10 mouse cellular contexts compared by ENCODE assay signal in the genomic region with DNA sequence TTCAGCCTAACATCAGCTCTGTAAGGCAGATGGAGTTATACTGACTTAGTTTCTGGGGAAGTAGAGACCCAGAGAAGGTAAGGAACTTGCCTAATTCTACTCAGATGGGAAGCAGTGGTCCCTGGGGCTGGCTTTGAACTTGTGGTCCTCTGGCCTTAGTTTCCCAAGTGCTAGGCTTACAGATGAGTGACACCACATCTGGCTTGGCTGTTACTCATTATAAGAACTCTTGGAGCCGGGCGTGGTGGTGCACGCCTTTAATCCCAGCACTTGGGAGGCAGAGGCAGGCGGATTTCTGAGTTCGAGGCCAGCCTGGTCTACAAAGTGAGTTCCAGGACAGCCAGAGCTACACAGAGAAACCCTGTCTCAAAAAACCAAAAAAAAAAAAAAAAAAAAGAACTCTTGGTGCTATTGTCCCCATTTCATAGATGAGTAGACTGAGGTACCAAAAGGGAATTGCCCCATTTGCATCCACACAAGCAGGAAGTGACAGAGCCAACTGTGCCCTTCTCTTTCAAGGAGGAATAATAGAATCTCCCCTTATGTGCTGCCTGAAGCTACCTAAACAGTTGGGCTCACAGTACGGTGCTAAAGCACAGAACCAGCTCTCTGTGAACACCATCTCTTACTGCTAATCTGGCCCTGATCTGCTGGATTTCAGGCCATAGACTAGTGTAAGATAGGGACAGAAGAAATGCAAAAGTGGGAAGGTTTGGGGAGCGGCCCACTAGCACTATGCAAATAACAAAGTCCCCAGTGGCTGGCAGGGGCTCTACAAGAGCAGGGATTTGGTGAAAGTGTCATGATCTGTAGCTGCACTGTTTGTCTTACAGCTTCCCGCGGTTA. TPM values are rescaled to one million over a fixed set of nuclear protein-coding genes. Genes with fewer than 3 reads are reported as not detected.
A peak's percentile ranks its signal among the peaks of the same experiment; 100 is the strongest.
DNase-seq lines count a peak whose midpoint lies in the region; ATAC-seq lines count a peak whose summit lies in the region.
"Had no signal": no experiment of that assay in that cellular context is flagged by ENCODE, and none has a peak within 500 bp of the region (broad histone marks: within the 10 kb centered on the region; RNA-seq: fewer than 3 reads in every experiment).

No protein-coding gene starts in this region.

- no peaks in the 10 kb centered on the region; the same call in 1 of the 2 replicates for H3K27me3 ChIP-seq in heart, embryonic 13.5 days (replicated peaks)
- no peaks in the 10 kb centered on the region for H3K27me3 ChIP-seq in midbrain, embryonic 11.5 days (ENCODE audit: control insufficient read depth, insufficient read depth, low read length)
- no peaks in the 10 kb centered on the region for H3K27me3 ChIP-seq in midbrain, embryonic 14.5 days (ENCODE audit: control insufficient read depth, insufficient read depth, low read length)
- no peaks in the 10 kb centered on the region for H3K27me3 ChIP-seq in limb, embryonic 15.5 days
- no peaks in the 10 kb centered on the region for H3K27me3 ChIP-seq in stomach, embryonic 16.5 days (ENCODE audit: control insufficient read depth, insufficient read depth, low read length)

- no peaks in the 10 kb centered on the region for H3K9me3 ChIP-seq in heart, embryonic 13.5 days
- H3K9me3 ChIP-seq in midbrain, embryonic 11.5 days (ENCODE audit: control insufficient read depth, low read length), result no peaks in the 10 kb centered on the region
- H3K9me3 ChIP-seq in midbrain, embryonic 14.5 days (ENCODE audit: control insufficient read depth, low read length), result no peaks in the 10 kb centered on the region
- no peaks in the 10 kb centered on the region for H3K9me3 ChIP-seq in limb, embryonic 15.5 days
- no peaks in the 10 kb centered on the region for H3K9me3 ChIP-seq in stomach, embryonic 16.5 days (replicated peaks; ENCODE audit: control insufficient read depth, low read length)

- 0 out of 2 replicates have a peak overlapping the region, but pooled peaks have one; percentile 8 for H3K4me3 ChIP-seq in heart, embryonic 13.5 days
- H3K4me3 ChIP-seq in midbrain, embryonic 11.5 days (ENCODE audit: low read depth, low read length), result no peak overlapping the region
- H3K4me3 ChIP-seq in midbrain, embryonic 14.5 days (replicated peaks; ENCODE audit: low read depth, low read length), result no peak overlapping the region
- peak overlapping the region; percentile 10; the same call in 1 of the 2 replicates for H3K4me3 ChIP-seq in limb, embryonic 15.5 days
- H3K4me3 ChIP-seq in stomach, embryonic 16.5 days (replicated peaks; ENCODE audit: low read length), result peak overlapping the region; percentile 9

- intact Hi-C loops in heart, postnatal 14 days (cut with DNase I), result no loop called here

- no peak overlapping the region for H3K27ac ChIP-seq in heart, embryonic 13.5 days (replicated peaks)
- no peak overlapping the region for H3K27ac ChIP-seq in midbrain, embryonic 11.5 days (ENCODE audit: low read depth, low read length)
- H3K27ac ChIP-seq in midbrain, embryonic 14.5 days (replicated peaks; ENCODE audit: low read depth, low read length), result no peak overlapping the region
- H3K27ac ChIP-seq in limb, embryonic 15.5 days, result no peak overlapping the region
- H3K27ac ChIP-seq in stomach, embryonic 16.5 days (ENCODE audit: low read length), result peak overlapping the region; percentile 77

- H3K9ac ChIP-seq in heart, embryonic 13.5 days, result peak overlapping the region; percentile 30; the same call in 1 of the 2 replicates
- H3K9ac ChIP-seq in midbrain, embryonic 11.5 days (ENCODE audit: low read length), result no peak overlapping the region; the same call in 1 of the 2 replicates
- H3K9ac ChIP-seq in midbrain, embryonic 14.5 days (replicated peaks; ENCODE audit: low read length), result no peak overlapping the region
- H3K9ac ChIP-seq in limb, embryonic 15.5 days, result no peak overlapping the region
- peak overlapping the region; percentile 33 for H3K9ac ChIP-seq in stomach, embryonic 16.5 days (ENCODE audit: low read length)

- WGBS in heart, embryonic 13.5 days, result 58% methylated on average over 7 of the region's 9 CpGs
- WGBS in midbrain, embryonic 11.5 days, result 65% methylated on average over 8 of the region's 9 CpGs
- WGBS in midbrain, embryonic 14.5 days, result 69% methylated on average over 9 of the region's 9 CpGs
- 66% methylated on average over 9 of the region's 9 CpGs for WGBS in limb, embryonic 15.5 days
- WGBS in stomach, embryonic 16.5 days, result 63% methylated on average over 8 of the region's 9 CpGs

- H3K4me1 ChIP-seq in heart, embryonic 13.5 days, result peaks cover 8% of the 10 kb centered on the region
- H3K4me1 ChIP-seq in midbrain, embryonic 11.5 days (ENCODE audit: control insufficient read depth, insufficient read depth, low read length), result peaks cover 9% of the 10 kb centered on the region
- peaks cover 4% of the 10 kb centered on the region for H3K4me1 ChIP-seq in midbrain, embryonic 14.5 days (ENCODE audit: control insufficient read depth, insufficient read depth, low read length)
- peaks cover 13% of the 10 kb centered on the region for H3K4me1 ChIP-seq in limb, embryonic 15.5 days
- peaks cover 4% of the 10 kb centered on the region for H3K4me1 ChIP-seq in stomach, embryonic 16.5 days (ENCODE audit: control insufficient read depth, insufficient read depth, low read length)

- H3K36me3 ChIP-seq in heart, embryonic 13.5 days, result no peaks in the 10 kb centered on the region
- H3K36me3 ChIP-seq in midbrain, embryonic 11.5 days (ENCODE audit: control insufficient read depth, insufficient read depth, low read length), result no peaks in the 10 kb centered on the region
- H3K36me3 ChIP-seq in midbrain, embryonic 14.5 days (ENCODE audit: control insufficient read depth, insufficient read depth, low read length), result no peaks in the 10 kb centered on the region
- H3K36me3 ChIP-seq in limb, embryonic 15.5 days, result no peaks in the 10 kb centered on the region
- H3K36me3 ChIP-seq in stomach, embryonic 16.5 days (ENCODE audit: control insufficient read depth, insufficient read depth, low read length), result no peaks in the 10 kb centered on the region

- H3K4me2 ChIP-seq in heart, embryonic 13.5 days, result peak overlapping the region; percentile 50
- no peak overlapping the region for H3K4me2 ChIP-seq in midbrain, embryonic 11.5 days
- H3K4me2 ChIP-seq in midbrain, embryonic 14.5 days (ENCODE audit: low read length), result no peak overlapping the region
- peak overlapping the region; percentile 22 for H3K4me2 ChIP-seq in limb, embryonic 15.5 days
- peak overlapping the region; percentile 46 for H3K4me2 ChIP-seq in stomach, embryonic 16.5 days (ENCODE audit: low read depth, low read length)

- DNase-seq in heart, postnatal 14 days, result no peak
- peak; percentile 87 for DNase-seq in midbrain, embryonic 11.5 days (ENCODE audit: low spot score, missing footprints)
- DNase-seq in midbrain, embryonic 14.5 days, result no peak
- no peak for DNase-seq in right cerebral cortex, adult 18-20 months
- DNase-seq: adrenal gland, postnatal 25 days; layer of hippocampus, postnatal 36 days had no signal

- ATAC-seq in heart, embryonic 13.5 days (ENCODE audit: extremely low read depth, insufficient number of reproducible peaks, low FRiP score, low TSS enrichment), result no peak
- ATAC-seq in midbrain, embryonic 11.5 days (ENCODE audit: low FRiP score), result no peak
- ATAC-seq in midbrain, embryonic 14.5 days (ENCODE audit: low FRiP score, low TSS enrichment), result no peak
- no peak for ATAC-seq in limb, embryonic 15.5 days (ENCODE audit: insufficient number of reproducible peaks, low FRiP score, low TSS enrichment, low read depth)
- 0 out of 2 replicates have a peak, but pooled peaks have one; percentile 1 for ATAC-seq in stomach, embryonic 16.5 days (ENCODE audit: insufficient read depth, low FRiP score)
- no peak for ATAC-seq in megakaryocyte, adult 5-6 weeks (ENCODE audit: poor library complexity, severe bottlenecking)

RNA-seq across cellular contexts. Expression of a gene that starts 0.6 kb away (rescaled TPM):
- 0.11 and 0.23 TPM in 2 replicates for polyA plus RNA-seq in heart, embryonic 13.5 days (2015; fragmentation: Nextera tagmentation; extraction: Ambion mirVana)
- under 1 TPM; 0.05 TPM for total RNA-seq in heart, postnatal 14 days (2021)
- polyA plus RNA-seq in midbrain, embryonic 11.5 days (2014; fragmentation: Nextera tagmentation; extraction: Ambion mirVana), result 0.03 and 0.44 TPM in 2 replicates
- polyA plus RNA-seq in midbrain, embryonic 14.5 days (2014; fragmentation: Nextera tagmentation; extraction: Ambion mirVana), result 0.12 and 0.24 TPM in 2 replicates
- 0.29 and 0.35 TPM in 2 replicates for polyA plus RNA-seq in limb, embryonic 15.5 days (2015; fragmentation: Nextera tagmentation; extraction: Ambion mirVana)
- polyA plus RNA-seq in stomach, embryonic 16.5 days (2015; fragmentation: Nextera tagmentation; extraction: Ambion mirVana), result 1.6 and 2.7 TPM in 2 replicates
- not detected in 2 replicates for total RNA-seq in megakaryocyte, adult 5-6 weeks (2015)
- not detected in 2 replicates for total RNA-seq in megakaryocyte, adult 5-6 weeks (2017)

RNA-seq across cellular contexts. Expression of a gene that starts 4.0 kb away (rescaled TPM):
- polyA plus RNA-seq in heart, embryonic 13.5 days (2015; fragmentation: Nextera tagmentation; extraction: Ambion mirVana), result 37.7 and 39.2 TPM in 2 replicates
- 10 to 100 TPM; 68.0 to 68.6 TPM for total RNA-seq in heart, postnatal 14 days (2021)
- 13.9 and 14.1 TPM in 2 replicates for polyA plus RNA-seq in midbrain, embryonic 11.5 days (2014; fragmentation: Nextera tagmentation; extraction: Ambion mirVana)
- polyA plus RNA-seq in midbrain, embryonic 14.5 days (2014; fragmentation: Nextera tagmentation; extraction: Ambion mirVana), result 28.6 and 32.6 TPM in 2 replicates
- 32.4 and 35.3 TPM in 2 replicates for polyA plus RNA-seq in limb, embryonic 15.5 days (2015; fragmentation: Nextera tagmentation; extraction: Ambion mirVana)
- polyA plus RNA-seq in stomach, embryonic 16.5 days (2015; fragmentation: Nextera tagmentation; extraction: Ambion mirVana), result 46.5 and 47.2 TPM in 2 replicates
- 11.9 and 12.5 TPM in 2 replicates for total RNA-seq in megakaryocyte, adult 5-6 weeks (2015)
- total RNA-seq in megakaryocyte, adult 5-6 weeks (2017), result 15.4 and 16.9 TPM in 2 replicates

Comparison
In these comparisons a context has a peak if more than half of its experiments do, and no peak if none do; other contexts are left out.
1. H3K4me2 ChIP-seq: peak in heart, embryonic 13.5 days (single experiment), limb, embryonic 15.5 days (single experiment) and stomach, embryonic 16.5 days (single experiment); none in midbrain, embryonic 11.5 days (single experiment) and midbrain, embryonic 14.5 days (single experiment).
2. H3K4me3 ChIP-seq: peak in heart, embryonic 13.5 days (single experiment), limb, embryonic 15.5 days (single experiment) and stomach, embryonic 16.5 days (single experiment); none in midbrain, embryonic 11.5 days (single experiment) and midbrain, embryonic 14.5 days (single experiment).
3. H3K9ac ChIP-seq: peak in heart, embryonic 13.5 days (single experiment) and stomach, embryonic 16.5 days (single experiment); none in midbrain, embryonic 11.5 days (single experiment), midbrain, embryonic 14.5 days (single experiment) and limb, embryonic 15.5 days (single experiment).